Mouse (Mus musculus): Measurements from ENCODE around the gene Prr5l.

DNA sequence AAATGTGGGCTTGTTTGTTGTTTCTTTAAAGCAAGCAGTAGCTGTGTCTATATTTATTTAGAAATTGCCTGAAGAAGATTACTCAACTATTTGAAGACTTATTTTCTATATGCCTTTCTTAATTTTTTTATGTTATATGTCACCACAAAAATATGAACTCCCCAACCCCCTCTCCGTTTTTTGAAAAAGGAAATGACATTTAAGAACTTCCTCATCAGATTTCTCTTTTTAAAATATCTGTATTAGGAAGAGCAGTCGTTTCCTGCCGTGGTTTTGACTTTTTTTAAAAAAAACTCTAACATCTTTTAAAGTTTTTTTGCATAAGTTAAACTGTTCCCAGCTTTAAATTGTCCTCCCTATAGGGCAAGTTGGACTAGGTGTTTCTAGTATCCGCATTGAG, 183.5 kb downstream of the Prr5l start:
- TF ChIP-seq CTCF (IDR thresholded peaks at IDR 0.05; ENCODE audit: borderline replicate concordance, insufficient read depth, low read length) (no peak), POLR2A (IDR thresholded peaks at IDR 0.05; ENCODE audit: low read depth, low read length) (no peak)

Data from embryonic fibroblast, embryonic 13.5 days (primary cell).